Mouse (Mus musculus) cerebellum, adult 2 months (tissue): ENCODE data around the gene Rnf44.

Source experiments
- CTCF ChIP-seq: fragments of 200-500 bp; IDR thresholded peaks from 2 replicates; pipeline ENCODE4 v1.5.1; 2011; ENCODE audit warnings: low read depth, mild to moderate bottlenecking, control low read depth, low read length, moderate library complexity, borderline replicate concordance; ENCODE audit not compliant: insufficient read depth
- POLR2A ChIP-seq: fragments of 200-500 bp; IDR thresholded peaks from 2 replicates; pipeline ENCODE4 v1.6.1; 2011; ENCODE audit warnings: low read length, control low read depth, borderline replicate concordance; ENCODE audit not compliant: insufficient read depth

DNA sequence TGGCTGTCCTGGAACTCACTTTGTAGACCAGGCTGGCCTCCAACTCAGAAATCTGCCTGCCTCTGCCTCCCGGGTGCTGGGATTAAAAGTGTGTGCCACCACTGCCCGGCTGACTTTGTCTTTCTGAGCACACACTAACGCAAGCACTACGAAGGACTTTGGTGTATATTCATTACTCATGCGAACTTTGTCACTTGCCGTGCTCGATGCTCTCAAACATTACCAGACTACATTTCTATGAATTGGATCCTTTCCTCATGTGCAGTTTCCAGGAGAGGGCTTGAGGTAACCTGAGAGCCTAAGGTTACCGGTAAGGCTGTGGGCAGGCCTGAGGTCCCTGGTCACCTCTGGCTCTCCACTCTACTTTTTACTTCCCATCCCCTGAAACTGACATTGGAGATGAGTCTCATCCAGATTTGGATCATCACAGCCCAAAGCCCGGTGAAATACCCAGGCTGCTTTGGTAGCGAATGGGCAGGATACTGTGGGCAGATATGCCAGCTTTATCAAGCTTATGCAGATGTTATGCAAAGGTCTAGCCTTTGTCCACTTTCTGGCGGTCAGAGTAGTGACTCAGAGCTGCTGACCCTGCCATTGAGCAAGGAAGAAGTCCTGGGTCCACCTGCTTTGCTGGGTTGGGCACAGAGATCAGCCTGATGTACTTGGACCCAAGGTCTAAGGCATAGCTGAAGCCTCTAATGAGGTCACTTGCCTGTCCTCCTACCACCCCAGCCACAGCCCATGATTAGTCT is 1.9 kb upstream of the Rnf44 start:
- no peak for TF ChIP-seq CTCF
- no peak for TF ChIP-seq POLR2A
